Mouse (Mus musculus) midbrain, embryonic 12.5 days (tissue): ENCODE results near the gene Spsb2. TPM values are rescaled to one million over a fixed set of nuclear protein-coding genes. Genes with fewer than 3 reads are reported as not detected.

Experiments used
- ATAC-seq: fragments of 200-750 bp; cut with Nextera tagmentation; 2 replicates; pipeline ENCODE4 v1.8.0; 2017; ENCODE audit warnings: low read depth, moderate TSS enrichment, moderate library complexity; ENCODE audit not compliant: low FRiP score
- H3K27ac ChIP-seq: fragments of 300-500 bp; sonication (generic); replicated peaks from 2 replicates; pipeline ENCODE4 v1.5.1; 2016; ENCODE audit warnings: mild to moderate bottlenecking
- H3K27me3 ChIP-seq: fragments of 300-500 bp; sonication (generic); 2 replicates; pipeline ENCODE4 v1.6.1; 2016; ENCODE audit warnings: mild to moderate bottlenecking
- H3K36me3 ChIP-seq: fragments of 300-500 bp; sonication (generic); 2 replicates; pipeline ENCODE4 v1.6.1; 2016
- H3K4me1 ChIP-seq: fragments of 300-500 bp; sonication (generic); 2 replicates; pipeline ENCODE4 v1.6.1; 2016
- H3K4me2 ChIP-seq: fragments of 300-500 bp; sonication (generic); replicated peaks from 2 replicates; pipeline ENCODE4 v1.6.1; 2016; ENCODE audit warnings: mild to moderate bottlenecking, moderate library complexity
- H3K4me3 ChIP-seq: fragments of 300-500 bp; sonication (generic); 2 replicates; pipeline ENCODE4 v1.5.1; 2016; ENCODE audit warnings: mild to moderate bottlenecking
- H3K9ac ChIP-seq: fragments of 300-500 bp; sonication (generic); replicated peaks from 2 replicates; pipeline ENCODE4 v1.6.1; 2016; ENCODE audit warnings: mild to moderate bottlenecking, moderate library complexity
- H3K9me3 ChIP-seq: fragments of 300-500 bp; sonication (generic); 2 replicates; pipeline ENCODE4 v1.6.1; 2016; ENCODE audit warnings: mild to moderate bottlenecking
- WGBS: fragments of 180-500 bp; shearing (Covaris S2); methylation state at CpG from one replicate; pipeline ENCODE4 v1.1.7; 2016; 5-methylcytosine and 5-hydroxymethylcytosine counted together
- polyA plus RNA-seq: library from polyadenylated mRNA; unstranded; fragments of >200 nt; fragmentation: Nextera tagmentation; extraction: Ambion mirVana; gene quantifications from 2 replicates; pipeline ENCODE4 v1.2.1, GENCODE M21; 2016

The Spsb2 gene
- polyA plus RNA-seq, 1 experiment from 2014 or later = 8.1 TPM

DNA sequence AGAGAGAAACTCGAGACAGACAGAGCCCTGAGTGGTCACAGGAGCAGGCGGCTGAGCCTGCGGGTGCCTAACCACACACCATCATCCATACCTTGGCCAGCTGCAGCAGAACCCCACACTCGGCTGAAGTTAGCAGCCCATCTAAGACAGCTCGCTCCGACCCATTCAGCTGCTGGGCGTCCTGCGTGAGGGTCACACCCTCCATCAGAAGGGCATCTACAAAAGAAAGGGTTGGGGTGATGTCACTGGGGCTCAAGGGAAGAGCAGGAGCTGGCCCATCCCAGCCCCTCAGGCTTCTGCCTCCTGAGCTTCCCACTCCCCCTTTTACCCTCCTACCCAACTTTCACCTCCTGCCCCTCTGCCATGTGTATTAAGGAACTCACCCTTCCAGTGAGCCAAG, 42.1 kb downstream of the Spsb2 start:
- Histone ChIP-seq H3K4me3 (no peak overlapping the region), H3K4me2 (no peak overlapping the region), H3K9ac (no peak overlapping the region), H3K27me3 (peaks cover 6% of the 10 kb centered on the region; the same call in 1 of the 2 replicates), H3K9me3 (no peaks in the 10 kb centered on the region), H3K36me3 (0 out of 2 replicates have a peak, but pooled peaks cover 5% of the 10 kb centered on the region), H3K27ac (no peak overlapping the region), H3K4me1 (peaks cover 8% of the 10 kb centered on the region; the same call in 1 of the 2 replicates)
- WGBS = 65% methylated on average over 8 of the region's 8 CpGs
- ATAC-seq = no peak

DNA sequence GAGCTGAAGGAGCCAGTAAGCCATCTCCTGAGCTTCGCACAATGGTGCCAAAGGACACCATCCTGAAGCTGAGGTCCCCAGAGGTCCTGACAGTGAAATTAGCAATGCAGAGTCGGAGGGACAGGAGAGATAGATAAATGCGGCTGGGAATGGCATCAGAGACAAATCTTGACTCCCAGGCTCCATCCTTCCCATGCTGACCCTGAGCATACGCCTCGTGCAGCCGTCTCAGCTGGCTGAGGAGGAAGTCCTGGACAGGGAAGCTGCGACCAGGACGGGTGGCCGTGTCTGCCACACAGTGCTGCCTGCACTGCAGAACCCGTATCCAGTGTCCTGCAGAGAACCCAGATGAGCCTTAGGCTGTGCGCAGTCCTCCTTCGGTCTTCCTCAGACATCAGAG, 46.2 kb downstream of the Spsb2 start:
- ATAC-seq = no peak
- peaks cover 21% of the 10 kb centered on the region for H3K27me3 ChIP-seq
- 0 out of 2 replicates have a peak, but pooled peaks cover 5% of the 10 kb centered on the region for H3K36me3 ChIP-seq
- no peak overlapping the region for H3K27ac ChIP-seq
- no peaks in the 10 kb centered on the region for H3K9me3 ChIP-seq
- H3K4me2 ChIP-seq = no peak overlapping the region
- WGBS = 79% methylated on average over 12 of the region's 12 CpGs
- H3K4me1 ChIP-seq = peaks cover 27% of the 10 kb centered on the region
- H3K4me3 ChIP-seq = no peak overlapping the region
- no peak overlapping the region for H3K9ac ChIP-seq

DNA sequence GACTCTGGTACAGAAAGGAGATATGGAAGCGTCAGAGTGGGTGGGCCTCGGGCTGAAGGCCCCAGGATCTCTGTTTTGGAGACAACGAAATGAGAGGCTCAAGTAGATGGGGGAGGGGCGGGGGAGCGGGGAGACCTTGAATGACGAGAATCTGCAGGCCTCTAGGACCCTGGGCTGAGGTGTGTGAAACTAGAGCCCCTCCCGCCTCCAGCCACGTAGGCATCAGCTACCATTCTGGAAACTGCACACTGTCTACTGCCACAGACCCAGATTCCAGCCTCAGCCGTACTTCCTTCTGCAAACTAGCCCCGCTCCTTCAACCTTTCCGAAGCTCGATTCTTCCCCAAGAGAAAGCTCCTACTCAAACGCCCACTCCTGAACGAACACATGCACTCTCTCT, 47.9 kb downstream of the Spsb2 start:
- Histone ChIP-seq H3K4me2 (peak overlapping the region; percentile 85), H3K27me3 (peaks cover 24% of the 10 kb centered on the region), H3K9me3 (no peaks in the 10 kb centered on the region), H3K27ac (peak overlapping the region; percentile 95), H3K4me1 (peaks cover 43% of the 10 kb centered on the region), H3K36me3 (no peaks in the 10 kb centered on the region), H3K9ac (peak overlapping the region; percentile 97), H3K4me3 (peak overlapping the region; percentile 75)
- peak; percentile 53 for ATAC-seq
- 9% methylated on average over 14 of the region's 14 CpGs for WGBS

DNA sequence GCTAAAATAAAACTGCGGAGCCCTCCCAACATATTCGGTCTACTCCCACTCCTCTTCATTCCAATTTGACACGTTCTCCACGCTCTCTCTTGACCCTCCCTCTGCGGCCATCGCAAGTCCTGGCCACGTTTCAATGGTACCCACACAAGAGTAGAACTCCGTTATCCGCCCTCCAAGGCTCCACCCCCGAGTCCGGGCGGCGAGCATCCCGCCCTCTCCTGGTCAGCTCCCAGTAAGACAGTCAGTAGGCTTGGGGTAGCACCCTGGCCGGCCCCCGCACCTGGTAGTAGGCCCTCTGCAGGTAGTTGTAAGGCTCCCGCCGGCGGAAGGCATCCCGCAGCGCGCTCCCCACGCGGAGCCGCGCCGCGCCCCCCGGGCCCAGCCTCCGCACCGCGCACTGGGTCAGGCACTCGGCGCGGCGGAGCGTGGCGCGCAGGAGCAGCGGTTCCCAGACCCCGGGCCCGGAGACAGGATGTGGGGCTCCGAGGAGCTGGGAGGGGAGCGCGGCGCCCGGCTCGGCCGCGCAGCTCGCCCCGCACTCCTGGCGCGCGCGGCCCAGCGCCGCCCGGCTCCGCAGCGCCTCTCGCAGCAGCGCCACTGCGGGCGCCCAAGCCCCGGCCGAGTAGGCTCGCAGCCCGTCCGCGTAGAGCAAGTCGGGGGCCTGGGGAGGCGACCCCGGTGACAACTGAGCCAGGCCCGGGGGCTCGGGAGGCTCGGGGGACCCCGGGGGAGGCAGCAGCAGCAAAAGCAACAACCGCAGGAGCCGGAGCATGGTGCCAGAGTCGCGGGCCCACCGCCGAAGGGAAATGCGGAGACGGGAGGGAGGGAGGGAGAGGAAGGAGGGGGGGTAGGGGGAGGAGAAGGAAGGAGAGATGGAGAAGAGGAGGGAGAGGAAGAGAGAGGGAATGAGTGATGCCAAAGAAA, 48.7 kb downstream of the Spsb2 start, which contains the start of gene P3h3:
P3h3 (minus strand) TSS at position 837 of the 924 bp plus-strand sequence.
- peaks cover 51% of the 10 kb centered on the region for H3K4me1 ChIP-seq
- peak within 1 kb of the TSS; percentile 97 for H3K9ac ChIP-seq
- H3K4me3 ChIP-seq = peak within 1 kb of the TSS; percentile 75
- WGBS = under 1% methylated on average over 81 of the region's 86 CpGs
- H3K4me2 ChIP-seq = peak within 1 kb of the TSS; percentile 85
- H3K9me3 ChIP-seq = no peaks in the 10 kb centered on the region
- H3K27ac ChIP-seq = peak within 1 kb of the TSS; percentile 95
- no peaks in the 10 kb centered on the region for H3K36me3 ChIP-seq
- peak; percentile 85 for ATAC-seq
- H3K27me3 ChIP-seq = peaks cover 25% of the 10 kb centered on the region

DNA sequence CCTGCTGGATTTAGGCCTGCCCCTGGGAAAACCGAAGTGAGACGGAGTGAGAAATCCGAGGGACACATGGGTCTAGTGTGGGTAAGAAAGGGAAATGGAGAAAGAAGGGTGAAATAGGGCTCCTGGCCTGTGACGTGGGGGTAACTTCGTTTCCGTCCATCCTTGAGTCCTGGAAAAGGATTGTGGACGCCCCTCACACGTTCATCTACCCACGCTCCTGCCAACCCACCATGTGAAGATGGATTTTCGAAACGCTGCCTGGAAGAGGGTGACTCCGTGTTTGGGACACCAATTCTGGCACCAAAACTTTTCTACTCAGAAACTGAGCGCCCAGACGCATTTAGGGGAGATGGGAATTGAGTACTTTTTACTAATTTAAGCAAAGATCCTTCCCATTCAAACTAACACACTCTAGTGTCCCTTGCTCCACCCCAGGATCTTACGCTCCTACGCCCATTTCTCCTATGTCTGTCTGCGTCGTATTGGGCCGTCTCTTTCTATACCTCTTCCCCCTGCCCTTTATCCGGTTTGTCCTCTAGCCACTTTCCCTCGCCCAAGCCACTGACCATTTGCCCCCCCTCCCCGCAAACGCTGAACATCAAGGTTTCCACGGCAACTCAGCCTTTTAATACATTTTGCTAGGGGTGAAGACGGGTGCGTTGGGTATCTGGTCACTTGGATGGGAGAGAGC, 49.5 kb downstream of the Spsb2 start:
- WGBS = 23% methylated on average over 26 of the region's 26 CpGs
- H3K4me1 ChIP-seq = peaks cover 59% of the 10 kb centered on the region

DNA sequence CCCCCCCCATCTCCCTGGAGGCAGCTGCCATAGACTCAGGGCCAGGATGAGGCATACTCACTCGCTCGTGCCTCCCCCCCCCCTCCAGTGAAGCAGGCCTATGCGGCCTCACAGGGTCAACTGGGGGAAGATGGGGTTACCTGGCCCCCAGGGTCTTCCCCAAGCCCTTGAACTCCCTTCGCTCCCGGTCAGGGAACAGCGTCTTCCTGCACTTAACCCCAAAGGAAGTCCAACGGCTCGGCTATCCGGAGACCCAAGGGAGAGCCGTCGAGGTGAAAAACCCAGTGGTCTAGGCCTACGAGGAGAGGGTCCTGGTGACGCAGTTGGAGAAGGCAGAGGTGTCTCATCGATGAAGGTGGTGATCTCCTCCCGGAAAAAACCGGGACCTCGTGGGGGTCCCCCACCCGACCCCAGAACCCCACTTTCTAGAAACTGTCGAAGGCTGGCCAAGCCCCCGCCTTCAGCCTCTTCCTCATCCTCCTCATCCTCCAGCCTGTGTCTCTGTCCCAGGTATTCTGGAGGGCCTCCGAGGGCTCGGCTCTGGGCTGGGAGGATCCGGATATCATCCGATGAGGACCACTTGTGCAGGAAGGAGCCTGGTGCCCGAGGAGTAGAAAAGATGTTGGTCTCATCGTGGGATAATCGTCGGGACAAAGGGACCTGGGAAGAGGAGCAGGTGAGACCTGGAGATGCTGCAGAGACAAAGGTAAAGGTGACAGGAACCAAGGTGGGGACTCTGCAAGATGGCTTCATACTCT, 50.3 kb downstream of the Spsb2 start:
- no peaks in the 10 kb centered on the region for H3K9me3 ChIP-seq
- peaks cover 64% of the 10 kb centered on the region for H3K4me1 ChIP-seq
- H3K4me2 ChIP-seq = peak overlapping the region; percentile 85; the same call in 1 of the 2 replicates
- H3K9ac ChIP-seq = peak overlapping the region; percentile 37
- no peak overlapping the region for H3K27ac ChIP-seq
- peaks cover 25% of the 10 kb centered on the region for H3K27me3 ChIP-seq
- no peaks in the 10 kb centered on the region for H3K36me3 ChIP-seq
- WGBS = 81% methylated on average over 28 of the region's 28 CpGs
- no peak overlapping the region for H3K4me3 ChIP-seq
- no peak for ATAC-seq

More for the DNA sequence above, 49.5 kb downstream of the Spsb2 start:
- peaks cover 25% of the 10 kb centered on the region for H3K27me3 ChIP-seq
- no peak for ATAC-seq
- H3K4me3 ChIP-seq = peak overlapping the region; percentile 75
- H3K27ac ChIP-seq = peak overlapping the region; percentile 95
- no peaks in the 10 kb centered on the region for H3K9me3 ChIP-seq
- peak overlapping the region; percentile 97 for H3K9ac ChIP-seq
- H3K4me2 ChIP-seq = peak overlapping the region; percentile 85
- no peaks in the 10 kb centered on the region for H3K36me3 ChIP-seq

DNA sequence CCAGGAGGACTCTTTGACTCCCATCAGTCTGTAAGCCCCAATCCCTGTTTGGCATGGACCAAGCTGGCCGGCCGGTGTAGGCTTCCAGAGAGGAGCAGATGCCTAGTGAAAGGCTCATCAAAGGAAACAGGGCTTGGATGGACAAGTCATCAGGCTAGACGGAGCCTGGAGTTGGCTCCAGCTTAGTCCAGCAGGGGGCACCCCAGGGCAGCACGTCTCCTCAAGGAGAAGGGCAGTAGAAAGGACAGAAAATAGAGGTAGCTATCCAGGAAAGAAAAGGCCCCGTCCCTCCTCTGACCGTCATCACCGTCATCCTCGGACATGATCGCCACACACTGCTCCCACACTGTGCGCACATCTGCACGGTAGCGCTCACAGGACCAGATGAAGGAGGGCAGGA, 51.3 kb downstream of the Spsb2 start:
- peak overlapping the region; percentile 60 for H3K27ac ChIP-seq
- H3K36me3 ChIP-seq = no peaks in the 10 kb centered on the region
- 0 out of 2 replicates have a peak, but pooled peaks have one; percentile 1 for ATAC-seq
- 0 out of 2 replicates have a peak overlapping the region, but pooled peaks have one; percentile 3 for H3K4me3 ChIP-seq
- H3K9ac ChIP-seq = peak overlapping the region; percentile 39; the same call in 1 of the 2 replicates
- 9% methylated on average over 12 of the region's 12 CpGs for WGBS
- peak overlapping the region; percentile 9; the same call in 1 of the 2 replicates for H3K4me2 ChIP-seq
- H3K4me1 ChIP-seq = peaks cover 74% of the 10 kb centered on the region
- H3K9me3 ChIP-seq = no peaks in the 10 kb centered on the region
- H3K27me3 ChIP-seq = peaks cover 23% of the 10 kb centered on the region

Other genes with a start within 250 kb of the Spsb2 start
- gene C1rb, start 238.4 kb upstream of the Spsb2 start, polyA plus RNA-seq = not detected in 2 replicates
- 0.21 TPM in 1 of 2 replicates, not detected in the other for gene C1s2, start 172.6 kb upstream of the Spsb2 start, polyA plus RNA-seq
- gene Lpcat3, start 145.6 kb upstream of the Spsb2 start, polyA plus RNA-seq = 37.5 and 37.9 TPM in 2 replicates
- gene Emg1, start 96.5 kb upstream of the Spsb2 start, polyA plus RNA-seq = 161 and 170 TPM in 2 replicates
- 308 and 315 TPM in 2 replicates for gene Phb2, start 96.3 kb upstream of the Spsb2 start, polyA plus RNA-seq
- gene Ptpn6, start 69.9 kb upstream of the Spsb2 start, polyA plus RNA-seq = 5.2 and 5.6 TPM in 2 replicates
- 523 and 554 TPM in 2 replicates for gene Grcc10, start 67.3 kb upstream of the Spsb2 start, polyA plus RNA-seq
- not detected in 2 replicates for gene Gm45234, start 52.6 kb upstream of the Spsb2 start, polyA plus RNA-seq
- 15.6 and 18.0 TPM in 2 replicates for gene Atn1, start 52.1 kb upstream of the Spsb2 start, polyA plus RNA-seq
- 9.0 and 9.4 TPM in 2 replicates for gene Eno2, start 39.0 kb upstream of the Spsb2 start, polyA plus RNA-seq
- gene Lrrc23, start 28.9 kb upstream of the Spsb2 start, polyA plus RNA-seq = 2.3 and 4.6 TPM in 2 replicates
- 423 and 428 TPM in 2 replicates for gene Tpi1, start 5.6 kb downstream of the Spsb2 start, polyA plus RNA-seq
- gene Usp5, start 20.8 kb downstream of the Spsb2 start, polyA plus RNA-seq = 213 and 214 TPM in 2 replicates
- 168 and 169 TPM in 2 replicates for gene Cdca3, start 20.9 kb downstream of the Spsb2 start, polyA plus RNA-seq
- gene Gnb3, start 31.6 kb downstream of the Spsb2 start, polyA plus RNA-seq = 5.5 TPM in 2 replicates
- 21.4 and 25.6 TPM in 2 replicates for gene P3h3, start 49.1 kb downstream of the Spsb2 start, polyA plus RNA-seq
- 11.8 and 11.9 TPM in 2 replicates for gene Gpr162, start 55.3 kb downstream of the Spsb2 start, polyA plus RNA-seq
- gene Cd4, start 79.6 kb downstream of the Spsb2 start, polyA plus RNA-seq = 0.20 TPM in 1 of 2 replicates, not detected in the other
- gene Lag3, start 103.0 kb downstream of the Spsb2 start, polyA plus RNA-seq = 1.9 and 3.1 TPM in 2 replicates
- gene Ptms, start 111.4 kb downstream of the Spsb2 start, polyA plus RNA-seq = 525 and 672 TPM in 2 replicates
- gene Mlf2, start 122.7 kb downstream of the Spsb2 start, polyA plus RNA-seq = 452 and 459 TPM in 2 replicates
- 100 and 105 TPM in 2 replicates for gene Cops7a, start 156.9 kb downstream of the Spsb2 start, polyA plus RNA-seq
- 6.7 and 7.7 TPM in 2 replicates for gene Pianp, start 188.0 kb downstream of the Spsb2 start, polyA plus RNA-seq
- 18.0 and 20.6 TPM in 2 replicates for gene Zfp384, start 200.5 kb downstream of the Spsb2 start, polyA plus RNA-seq
- 163 and 171 TPM in 2 replicates for gene Ing4, start 231.1 kb downstream of the Spsb2 start, polyA plus RNA-seq
- 18.0 and 18.9 TPM in 2 replicates for gene Acrbp, start 241.0 kb downstream of the Spsb2 start, polyA plus RNA-seq